Mouse (Mus musculus) liver, adult 2 months (tissue): ENCODE results near the gene Fkbp8. TPM values are rescaled to one million over a fixed set of nuclear protein-coding genes. Genes with fewer than 3 reads are reported as not detected.
A peak's percentile ranks its signal among the peaks of the same experiment; 100 is the strongest.

Experiments used
- DNase-seq: peaks from one replicate; pipeline ENCODE4 v3.0.0-alpha.2; 2011; ENCODE audit warnings: low read depth, low spot score; ENCODE audit errors: extremely low read depth
- H3K27ac ChIP-seq: fragments of 200-500 bp; replicated peaks from 2 replicates; pipeline ENCODE4 v1.5.1; 2012; ENCODE audit warnings: low read depth, mild to moderate bottlenecking, control low read depth, inconsistent platforms, low read length; ENCODE audit not compliant: insufficient read depth
- H3K27me3 ChIP-seq: fragments of 200-500 bp; 2 replicates; pipeline ENCODE4 v1.6.1; 2012; ENCODE audit warnings: mild to moderate bottlenecking, moderate library complexity, low read length, inconsistent platforms; ENCODE audit not compliant: control insufficient read depth, insufficient read depth
- H3K36me3 ChIP-seq: fragments of 200-500 bp; 2 replicates; pipeline ENCODE4 v1.6.1; 2012; ENCODE audit warnings: low read length, inconsistent platforms; ENCODE audit not compliant: control insufficient read depth, insufficient read depth
- H3K4me1 ChIP-seq: fragments of 200-500 bp; 2 replicates; pipeline ENCODE4 v1.6.1; 2011; ENCODE audit warnings: low read length; ENCODE audit not compliant: control insufficient read depth, insufficient read depth
- H3K4me3 ChIP-seq: fragments of 200-500 bp; 2 replicates; pipeline ENCODE4 v1.5.1; 2011; ENCODE audit warnings: low read depth, mild to moderate bottlenecking, control low read depth, low read length, moderate library complexity; ENCODE audit not compliant: insufficient read depth
- H3K79me2 ChIP-seq: fragments of 200-500 bp; 2 replicates; pipeline ENCODE4 v1.6.1; 2012; ENCODE audit warnings: inconsistent platforms, mild to moderate bottlenecking, low read length, moderate library complexity; ENCODE audit not compliant: control insufficient read depth, insufficient read depth
- H3K9ac ChIP-seq: fragments of 200-500 bp; 2 replicates; pipeline ENCODE4 v1.6.1; 2012; ENCODE audit warnings: low read depth, mild to moderate bottlenecking, control low read depth, inconsistent platforms, low read length
- CTCF ChIP-seq: fragments of 200-500 bp; IDR thresholded peaks from 2 replicates; pipeline ENCODE4 v1.5.1; 2011; ENCODE audit warnings: low read depth, low read length, control low read depth
- POLR2A ChIP-seq: fragments of 200-500 bp; IDR thresholded peaks from 2 replicates; pipeline ENCODE4 v1.6.1; 2011; ENCODE audit warnings: low read length, control low read depth; ENCODE audit not compliant: insufficient read depth; ENCODE audit errors: extremely low read depth
- WGBS: fragments of 180-500 bp; shearing (Covaris S2); methylation state at CpG from one replicate; pipeline ENCODE4 v1.1.7; 2018; 5-methylcytosine and 5-hydroxymethylcytosine counted together
- polyA plus RNA-seq: library from polyadenylated mRNA; depleted of rRNA; stranded (reverse); fragments of >200 nt; gene quantifications from 2 replicates; pipeline ENCODE4 v1.2.3, GENCODE M21; 2012
- total RNA-seq: library from RNA; depleted of rRNA; stranded (reverse); fragments of >200 nt; gene quantifications from 2 replicates; pipeline ENCODE4 v1.2.3, GENCODE M21; 2014

Fkbp8 gene
- total and polyA plus RNA-seq, 2 experiments, result 271 to 455 TPM

GRCm38 (mm10) chr8:70540507-70541071 lies 13.1 kb downstream of the Fkbp8 start:
- Histone ChIP-seq H3K27me3 (no peaks in the 10 kb centered on the region), H3K4me3 (peak overlapping the region; percentile 91), H3K4me1 (peaks cover 32% of the 10 kb centered on the region), H3K36me3 (peaks cover 8% of the 10 kb centered on the region), H3K79me2 (peaks cover 48% of the 10 kb centered on the region; the same call in 1 of the 2 replicates), H3K9ac (peak overlapping the region; percentile 96), H3K27ac (peak overlapping the region; percentile 95)
- TF ChIP-seq CTCF (no peak), POLR2A (0 out of 2 replicates have a peak, but pooled peaks have one; percentile 26)
- DNase-seq, result peak; percentile 74
- WGBS, result 3% methylated on average over 7 of the region's 7 CpGs

DNA sequence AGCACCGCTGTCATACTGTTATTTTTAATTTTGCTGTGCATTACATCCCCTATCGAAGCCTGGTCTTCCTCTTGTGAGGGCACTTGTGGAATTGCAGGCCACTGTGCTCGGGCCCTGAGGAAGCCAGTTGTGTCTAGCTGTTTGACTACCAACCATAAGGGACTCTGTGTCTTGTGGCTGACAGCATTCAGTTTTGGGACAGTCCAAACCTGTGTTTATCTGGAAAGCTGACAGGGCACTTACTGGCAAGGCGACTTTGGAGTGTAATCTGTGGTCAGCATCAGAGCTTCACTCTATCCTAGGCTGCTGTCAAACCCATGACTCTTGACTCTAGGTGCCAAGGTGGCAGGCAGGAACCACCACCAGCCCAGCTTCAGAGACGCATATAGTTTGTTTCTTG lies 13.6 kb downstream of the Fkbp8 start:
- Histone ChIP-seq H3K4me3 (peak overlapping the region; percentile 91), H3K27me3 (no peaks in the 10 kb centered on the region), H3K27ac (peak overlapping the region; percentile 95), H3K9ac (peak overlapping the region; percentile 96), H3K36me3 (peaks cover 5% of the 10 kb centered on the region), H3K79me2 (peaks cover 53% of the 10 kb centered on the region; the same call in 1 of the 2 replicates), H3K4me1 (peaks cover 34% of the 10 kb centered on the region)
- WGBS, result 8% methylated on average over 5 of the region's 5 CpGs
- TF ChIP-seq POLR2A (no peak), CTCF (no peak)
- peak; percentile 87 for DNase-seq

- Histone ChIP-seq H3K27me3 (no peaks in the 10 kb centered on the region), H3K4me3 (no peak overlapping the region), H3K9ac (peak overlapping the region; percentile 55), H3K4me1 (peaks cover 51% of the 10 kb centered on the region), H3K27ac (peak overlapping the region; percentile 86), H3K36me3 (no peaks in the 10 kb centered on the region; the same call in 1 of the 2 replicates), H3K79me2 (peaks cover 79% of the 10 kb centered on the region; the same call in 1 of the 2 replicates)
- TF ChIP-seq CTCF, result peak; percentile 41
- TF ChIP-seq POLR2A, result no peak
- whole genome bisulfite sequencing, result 2% methylated on average over 6 of the region's 6 CpGs
- DNase-seq, result peak; percentile 99
These were observed 16.7 kb downstream of the Fkbp8 start for GRCm38 (mm10) chr8:70544200-70544687.

DNA sequence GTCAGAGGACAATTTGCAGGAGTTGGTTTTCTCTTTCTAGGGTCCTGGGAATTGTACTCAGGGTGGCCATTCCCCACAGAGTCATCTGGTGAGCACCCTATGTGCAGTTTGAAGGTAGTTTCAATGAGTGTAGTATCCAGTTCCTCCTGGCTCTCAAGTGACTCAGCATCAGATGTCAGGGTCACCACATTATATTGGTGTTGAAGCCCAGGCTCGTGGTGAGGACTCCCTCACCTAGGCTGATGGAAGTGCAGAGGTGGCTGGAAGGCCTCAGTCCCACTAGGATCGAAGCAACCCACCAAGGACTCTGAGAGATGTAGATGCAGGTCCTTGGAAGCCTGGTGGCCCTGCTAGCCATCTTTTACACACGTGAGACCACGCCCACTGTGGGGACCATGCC lies 18.9 kb downstream of the Fkbp8 start:
- TF ChIP-seq POLR2A (no peak), CTCF (no peak)
- H3K4me1 ChIP-seq, result peaks cover 62% of the 10 kb centered on the region
- no peak overlapping the region for H3K27ac ChIP-seq
- H3K9ac ChIP-seq, result no peak overlapping the region
- no peaks in the 10 kb centered on the region for H3K27me3 ChIP-seq
- no peak overlapping the region for H3K4me3 ChIP-seq
- H3K79me2 ChIP-seq, result peaks cover 78% of the 10 kb centered on the region
- DNase-seq, result no peak
- 62% methylated on average over 4 of the region's 4 CpGs for WGBS
- no peaks in the 10 kb centered on the region; the same call in 1 of the 2 replicates for H3K36me3 ChIP-seq

DNA sequence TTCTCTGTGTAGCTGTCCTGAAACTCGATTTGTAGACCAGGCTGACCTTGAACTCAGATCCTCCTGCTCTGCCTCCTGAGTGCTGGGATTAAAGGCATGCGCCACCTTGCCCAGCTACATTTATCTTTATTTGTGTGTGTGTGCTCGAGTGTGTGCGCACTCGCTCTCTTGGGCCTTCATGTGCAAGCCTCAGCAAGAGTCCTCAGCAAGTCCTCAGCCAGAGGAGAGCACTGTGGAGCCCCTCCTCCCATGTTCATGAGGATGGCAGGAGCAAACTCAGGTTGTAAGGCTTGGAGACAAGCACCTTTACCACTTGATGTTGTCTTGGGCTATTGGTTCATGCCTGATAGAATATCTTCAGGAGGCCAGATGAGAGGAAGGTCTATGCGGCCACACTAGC lies 20.2 kb downstream of the Fkbp8 start:
- no peak overlapping the region for H3K4me3 ChIP-seq
- peaks cover 66% of the 10 kb centered on the region for H3K4me1 ChIP-seq
- H3K79me2 ChIP-seq, result peaks cover 82% of the 10 kb centered on the region
- 62% methylated on average over 6 of the region's 6 CpGs for WGBS
- H3K36me3 ChIP-seq, result no peaks in the 10 kb centered on the region; the same call in 1 of the 2 replicates
- no peak overlapping the region for H3K27ac ChIP-seq
- no peak for DNase-seq
- TF ChIP-seq POLR2A, result no peak
- H3K9ac ChIP-seq, result no peak overlapping the region
- H3K27me3 ChIP-seq, result no peaks in the 10 kb centered on the region
